Mouse (Mus musculus) kidney, adult 2 months (tissue): ENCODE results near the gene Smarcb1.

ENCODE experiments used
- CTCF ChIP-seq: fragments of 200-500 bp; conservative IDR thresholded peaks from 2 replicates; pipeline ENCODE4 v1.5.1; 2011; ENCODE audit warnings: low read depth, mild to moderate bottlenecking, control low read depth, low read length, moderate library complexity, mixed read lengths; ENCODE audit not compliant: insufficient read depth, insufficient read length
- POLR2A ChIP-seq: fragments of 200-500 bp; IDR thresholded peaks from one replicate; pipeline ENCODE4 v1.6.1; 2011; ENCODE audit warnings: low read depth, low read length, control low read depth

DNA sequence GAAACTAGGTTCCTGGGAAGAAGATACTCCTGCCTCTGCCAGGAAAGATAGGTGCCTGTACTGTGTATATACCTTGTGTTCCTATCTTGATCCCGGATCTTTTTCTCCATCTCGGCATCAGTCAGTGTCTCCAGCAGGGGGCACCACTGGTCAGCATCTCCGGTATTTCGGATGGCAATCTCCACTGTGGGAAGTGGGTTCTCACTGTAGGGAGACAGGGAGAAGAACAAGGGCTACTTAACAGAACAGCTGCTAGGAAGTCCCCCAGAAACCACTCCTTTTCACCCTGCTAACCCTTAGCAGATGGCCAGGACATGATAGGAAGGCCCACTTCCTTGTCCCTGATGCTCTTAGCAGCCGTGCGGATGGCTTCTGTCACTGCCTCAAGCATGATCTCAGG is 24.0 kb downstream of the Smarcb1 start:
- peak; percentile 84 for TF ChIP-seq CTCF
- TF ChIP-seq POLR2A = no peak
